In genomic region chr2:34668440-34669191, GRCm38 (mm10) we compare ENCODE assay signal across 10 mouse cellular contexts.
DNase-seq lines count a peak whose midpoint lies in the region; ATAC-seq and TF ChIP-seq lines count a peak whose summit lies in the region.
"Had no signal": no experiment of that assay in that cellular context is flagged by ENCODE, and none has a peak within 500 bp of the region (broad histone marks: within the 10 kb centered on the region; RNA-seq: fewer than 3 reads in every experiment).

No protein-coding gene starts in this region.

- peak overlapping the region; percentile 1 to 10; a peak in 2 of 4 replicates for H3K4me3 ChIP-seq in heart, embryonic 14.5 days (ENCODE audit: control insufficient read depth in 1 of 2, insufficient read depth in 1 of 2, low read depth in 1 of 2, low read length in 2 of 2)
- H3K4me3 ChIP-seq in hindbrain, embryonic 12.5 days = no peak overlapping the region
- H3K4me3 ChIP-seq in midbrain, postnatal 0 days (ENCODE audit: low read depth, low read length) = no peak overlapping the region
- H3K4me3 ChIP-seq: erythroblast, embryonic 14.5 days had no signal

- TF ChIP-seq CTCF in midbrain, postnatal 0 days (IDR thresholded peaks at IDR 0.05) = no peak

- DNase-seq in heart, adult 18-20 months = no peak
- peak; percentile 58 for DNase-seq in MN1 (ENCODE audit: low spot score)
- DNase-seq in midbrain, postnatal 0 days (ENCODE audit: low spot score) = peak; percentile 66
- DNase-seq in embryo, embryonic 9.5 days (ENCODE audit: extremely low spot score) = no peak
- no peak for DNase-seq in cerebellum, adult 9-10 months
- no peak for DNase-seq in urinary bladder, postnatal 14 days (ENCODE audit: low spot score)

- H3K9me3 ChIP-seq in heart, embryonic 14.5 days (ENCODE audit: control insufficient read depth, low read length) = no peaks in the 10 kb centered on the region
- no peaks in the 10 kb centered on the region for H3K9me3 ChIP-seq in hindbrain, embryonic 12.5 days (replicated peaks)
- H3K9me3 ChIP-seq in midbrain, postnatal 0 days (ENCODE audit: low read length) = no peaks in the 10 kb centered on the region

- H3K4me2 ChIP-seq in heart, embryonic 14.5 days (ENCODE audit: low read length) = peak overlapping the region; percentile 50
- 0 out of 2 replicates have a peak overlapping the region, but pooled peaks have one; percentile 6 for H3K4me2 ChIP-seq in hindbrain, embryonic 12.5 days (replicated peaks)
- H3K4me2 ChIP-seq in midbrain, postnatal 0 days (ENCODE audit: low read depth, low read length, poor library complexity, severe bottlenecking) = no peak overlapping the region

- peak overlapping the region; percentile 91 for H3K27ac ChIP-seq in heart, embryonic 14.5 days (replicated peaks in 1 of 2; ENCODE audit: control insufficient read depth in 1 of 2, insufficient read depth in 1 of 2, low read depth in 2 of 2, low read length in 2 of 2)
- peak overlapping the region; percentile 40; the same call in 1 of the 2 replicates for H3K27ac ChIP-seq in hindbrain, embryonic 12.5 days
- no peak overlapping the region for H3K27ac ChIP-seq in midbrain, postnatal 0 days (ENCODE audit: low read depth, low read length)
- H3K27ac ChIP-seq: macrophage had no signal

- 0 out of 2 replicates have a peak overlapping the region, but pooled peaks have one; percentile 39 for H3K9ac ChIP-seq in heart, embryonic 14.5 days (ENCODE audit: low read length)
- no peak overlapping the region for H3K9ac ChIP-seq in hindbrain, embryonic 12.5 days
- H3K9ac ChIP-seq in midbrain, postnatal 0 days (replicated peaks; ENCODE audit: low read length, poor library complexity, severe bottlenecking) = no peak overlapping the region

- H3K36me3 ChIP-seq in heart, embryonic 14.5 days (ENCODE audit: control insufficient read depth, insufficient read depth, low read length) = peaks cover 2% of the 10 kb centered on the region; the same call in 1 of the 2 replicates
- no peaks in the 10 kb centered on the region for H3K36me3 ChIP-seq in hindbrain, embryonic 12.5 days
- H3K36me3 ChIP-seq in midbrain, postnatal 0 days (ENCODE audit: insufficient read depth, low read length) = no peaks in the 10 kb centered on the region

- ATAC-seq in heart, embryonic 14.5 days (ENCODE audit: insufficient number of reproducible peaks, insufficient read depth, low FRiP score, low read depth) = no peak
- ATAC-seq in hindbrain, embryonic 12.5 days (ENCODE audit: low FRiP score) = 0 out of 2 replicates have a peak, but pooled peaks have one; percentile 21
- no peak for ATAC-seq in midbrain, postnatal 0 days (ENCODE audit: low FRiP score)

- no peaks in the 10 kb centered on the region for H3K27me3 ChIP-seq in heart, embryonic 14.5 days (ENCODE audit: control insufficient read depth, insufficient read depth, low read length)
- peaks cover 9% of the 10 kb centered on the region; the same call in 1 of the 2 replicates for H3K27me3 ChIP-seq in hindbrain, embryonic 12.5 days
- H3K27me3 ChIP-seq in midbrain, postnatal 0 days (ENCODE audit: insufficient read depth, low read length) = no peaks in the 10 kb centered on the region

- peaks cover 19 to 20% of the 10 kb centered on the region in 2 experiments for H3K4me1 ChIP-seq in heart, embryonic 14.5 days (ENCODE audit: control insufficient read depth in 2 of 2, insufficient read depth in 2 of 2, low read length in 2 of 2)
- H3K4me1 ChIP-seq in hindbrain, embryonic 12.5 days = peaks cover 37% of the 10 kb centered on the region
- no peaks in the 10 kb centered on the region for H3K4me1 ChIP-seq in midbrain, postnatal 0 days (ENCODE audit: insufficient read depth, low read length)

- WGBS in heart, embryonic 14.5 days = 44% methylated on average over 17 of the region's 17 CpGs
- 44% methylated on average over 17 of the region's 17 CpGs for WGBS in hindbrain, embryonic 12.5 days
- 45% methylated on average over 17 of the region's 17 CpGs for WGBS in midbrain, postnatal 0 days

Comparison
In these comparisons a context has a peak if more than half of its experiments do, and no peak if none do; other contexts are left out.
1. H3K4me3 ChIP-seq: peak in heart, embryonic 14.5 days (2 of 2); none in hindbrain, embryonic 12.5 days (single experiment) and midbrain, postnatal 0 days (single experiment).
2. DNase-seq: peak in MN1 (single experiment) and midbrain, postnatal 0 days (single experiment); none in heart, adult 18-20 months (0 of 2), embryo, embryonic 9.5 days (single experiment), cerebellum, adult 9-10 months (single experiment) and urinary bladder, postnatal 14 days (single experiment).